Mouse (Mus musculus) megakaryocyte, adult 5-6 weeks (primary cell): ENCODE results near the gene Tbxa2r. TPM values are rescaled to one million over a fixed set of nuclear protein-coding genes. Genes with fewer than 3 reads are reported as not detected.

Experiments
- ATAC-seq: 2 replicates; pipeline ENCODE4 v1.8.0; 2016; ENCODE audit warnings: mild to moderate bottlenecking, inconsistent platforms; ENCODE audit not compliant: poor library complexity, severe bottlenecking
- total RNA-seq, 2 experiments: library from RNA; stranded (forward) in 1 of 2; stranded (reverse) in 1 of 2; fragments of 153-499, 151-499 nt in 1 of 2; fragments of 221-1000, 200-1000 nt in 1 of 2; gene quantifications; 2 replicates each; pipeline versions ENCODE4 v1.2.3 to v1.2.4; 2015 to 2017

Gene Tbxa2r
- total RNA-seq, 2 experiments from 2014 or later, result 0.07 to 0.85 TPM

DNA sequence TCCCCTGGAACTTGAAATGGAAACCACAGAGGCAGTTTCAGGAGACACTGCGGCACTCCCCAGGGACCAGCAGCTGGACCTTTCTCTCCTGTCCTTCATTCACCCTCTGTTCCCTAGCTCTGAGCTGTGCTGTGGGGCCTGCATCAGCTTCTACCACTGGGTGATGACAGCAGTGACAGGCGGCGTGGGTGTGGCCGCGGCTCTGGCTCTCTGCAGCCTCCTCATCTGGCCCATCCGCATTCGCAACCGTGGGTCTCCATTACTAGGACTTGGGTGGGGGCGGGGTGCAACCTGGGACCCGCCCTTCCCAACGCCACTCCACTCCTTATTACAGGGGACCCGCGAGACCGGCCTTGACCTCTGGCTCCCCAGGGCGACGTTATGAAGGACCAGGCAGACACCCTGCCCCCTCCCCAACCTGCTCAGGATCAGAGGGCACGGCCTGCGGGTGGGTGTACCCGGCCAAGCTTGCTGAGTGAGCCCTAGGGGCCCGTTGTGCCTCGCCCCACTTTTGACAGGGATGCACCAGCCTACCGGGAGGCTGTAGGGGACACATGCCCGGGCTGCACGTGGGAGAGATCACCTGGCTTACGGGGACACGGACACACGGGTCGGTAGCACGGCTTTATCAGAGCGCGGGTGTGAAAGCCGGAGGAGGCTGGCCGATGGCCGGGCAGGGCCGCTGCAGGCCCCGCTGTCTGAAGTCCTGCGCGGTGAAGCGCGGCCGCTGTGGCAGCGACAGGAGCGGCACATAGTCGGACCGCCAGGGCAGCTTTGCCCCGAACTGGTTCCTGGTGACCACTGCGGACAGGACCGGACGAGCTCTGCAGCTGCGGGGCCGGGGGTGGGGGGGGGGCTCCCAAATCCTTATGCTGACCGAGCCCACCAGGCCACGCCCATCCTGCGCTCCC lies 35.2 kb downstream of the Tbxa2r start:
- no peak for ATAC-seq

DNA sequence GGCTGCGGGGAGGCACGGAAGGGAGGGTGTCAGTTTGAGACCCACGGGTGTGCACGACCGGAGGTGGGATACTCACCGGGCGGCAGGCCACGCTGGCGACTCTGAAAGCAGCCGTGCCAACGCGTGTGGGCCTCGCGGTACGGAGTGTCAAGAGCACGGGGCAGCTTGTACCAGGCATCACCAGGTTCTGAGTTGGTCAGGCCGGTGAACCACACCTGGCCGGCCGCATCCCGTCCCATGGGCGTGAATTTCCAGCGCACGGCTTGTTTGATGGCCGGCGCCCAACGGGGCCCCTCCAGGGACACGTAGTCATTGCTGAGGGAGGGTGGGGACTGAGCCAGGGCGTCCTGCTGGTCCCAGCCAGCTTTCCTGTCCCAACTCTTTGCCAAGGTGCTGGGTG lies 36.1 kb downstream of the Tbxa2r start:
- ATAC-seq, result no peak

DNA sequence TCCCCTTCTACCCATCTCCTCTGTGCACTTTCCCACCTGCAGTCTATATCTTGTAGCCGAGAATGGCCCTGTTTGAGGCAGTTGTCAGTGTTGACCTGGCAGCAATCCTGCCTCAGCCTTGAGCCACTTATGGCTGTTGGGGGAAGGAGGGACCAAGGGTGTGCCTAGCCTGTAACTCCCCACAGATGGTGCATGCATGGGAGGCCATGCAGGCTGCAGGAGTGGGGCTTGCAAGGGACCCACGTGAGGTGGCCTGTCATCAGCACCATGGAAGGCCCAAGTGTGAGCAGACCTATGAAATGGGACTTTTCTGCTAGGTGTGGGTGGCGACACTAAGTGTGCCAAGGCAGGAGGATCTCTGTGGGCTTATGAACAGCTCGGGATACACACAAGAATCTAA lies 36.5 kb downstream of the Tbxa2r start:
- ATAC-seq, result no peak

DNA sequence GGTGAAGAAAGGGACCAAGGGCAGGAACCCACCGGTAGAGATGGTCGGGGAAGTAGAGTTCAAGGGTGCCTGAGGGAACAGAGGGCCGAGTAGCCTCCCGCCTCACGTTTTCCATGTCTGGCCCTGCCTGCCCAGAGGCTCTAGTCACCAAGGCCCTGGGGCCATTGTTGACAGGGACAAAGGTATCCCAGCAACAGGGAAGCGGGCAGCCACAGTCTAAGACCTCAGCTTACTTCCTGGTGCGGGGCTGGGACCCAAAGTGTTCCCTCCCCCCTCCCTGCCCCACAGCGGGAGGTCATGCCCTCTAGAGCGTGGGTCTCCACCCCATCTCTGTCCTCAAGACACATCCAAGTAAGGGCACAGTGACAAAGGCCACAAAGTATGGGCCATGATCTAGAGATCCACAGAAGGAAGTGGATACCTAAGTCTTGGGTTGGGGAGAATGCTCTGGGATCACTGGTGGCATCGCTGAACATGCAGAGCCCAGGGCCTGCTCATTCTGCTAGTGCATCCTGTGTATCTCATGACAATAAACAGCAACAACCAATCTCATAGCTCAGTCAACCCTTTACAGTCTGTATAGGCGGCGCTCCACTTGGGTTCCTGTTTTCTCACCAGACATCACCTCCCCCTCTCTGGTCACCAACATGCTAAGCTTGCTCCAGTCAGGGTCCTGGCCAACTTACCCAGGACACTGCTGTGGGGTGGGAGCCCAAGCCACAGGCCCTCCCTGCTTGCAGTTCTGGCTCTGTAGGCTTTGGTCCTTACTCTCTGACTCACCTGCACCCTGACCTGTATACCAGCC lies 37.3 kb downstream of the Tbxa2r start, which contains the start of gene 4930404N11Rik:
Gene 4930404N11Rik (minus strand): TSS at position 145 of the 805 bp plus-strand sequence.
- ATAC-seq, result peak; percentile 62

DNA sequence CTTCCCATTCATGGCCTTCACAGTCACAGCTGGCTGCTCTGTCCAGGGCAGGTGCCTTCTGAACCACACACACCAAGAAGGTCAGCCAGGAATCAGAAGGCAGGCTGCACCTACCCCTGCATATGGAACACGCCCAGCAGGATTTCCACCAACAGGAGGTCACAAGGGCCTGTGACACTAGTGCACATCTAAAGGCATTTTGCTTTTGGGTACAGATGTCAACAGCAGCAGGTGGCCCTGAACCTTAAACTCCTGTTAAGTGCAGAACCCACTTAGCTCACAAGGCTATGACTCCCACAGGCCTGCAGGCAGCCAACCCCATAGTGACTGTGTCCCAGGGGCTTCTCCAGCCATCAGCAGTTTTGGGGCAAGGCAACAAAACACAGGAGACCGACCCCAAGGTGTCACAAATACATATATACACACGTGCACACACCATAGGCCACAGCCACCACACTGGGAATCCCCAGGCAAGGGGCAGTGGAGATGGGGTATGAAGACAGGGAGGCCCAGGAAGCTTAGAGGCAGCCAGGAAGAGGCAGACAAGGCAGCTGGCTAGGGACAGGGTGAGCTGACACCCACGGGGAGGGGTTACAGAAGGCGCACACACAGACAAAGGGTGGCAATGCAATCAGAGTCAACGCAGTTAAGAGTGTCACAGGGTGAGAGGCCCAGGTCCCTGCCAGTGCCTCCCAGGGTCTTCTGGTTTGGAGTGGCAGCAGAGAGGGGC lies 38.1 kb downstream of the Tbxa2r start:
- ATAC-seq, result no peak

DNA sequence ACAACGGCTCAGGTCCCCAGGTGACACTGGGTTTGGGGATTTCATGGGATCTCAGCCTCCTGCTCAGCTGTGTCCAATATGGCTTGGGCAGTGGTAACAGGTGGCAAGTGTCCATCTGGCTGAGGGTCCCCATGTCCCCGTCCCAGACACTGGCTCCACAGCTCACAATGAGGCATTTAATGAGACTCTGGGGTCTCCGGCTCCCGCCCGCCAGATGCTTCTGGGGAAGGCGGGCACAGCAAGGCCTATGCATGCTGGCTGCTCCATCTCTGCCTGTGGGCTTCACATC lies 38.6 kb downstream of the Tbxa2r start:
- no peak for ATAC-seq

DNA sequence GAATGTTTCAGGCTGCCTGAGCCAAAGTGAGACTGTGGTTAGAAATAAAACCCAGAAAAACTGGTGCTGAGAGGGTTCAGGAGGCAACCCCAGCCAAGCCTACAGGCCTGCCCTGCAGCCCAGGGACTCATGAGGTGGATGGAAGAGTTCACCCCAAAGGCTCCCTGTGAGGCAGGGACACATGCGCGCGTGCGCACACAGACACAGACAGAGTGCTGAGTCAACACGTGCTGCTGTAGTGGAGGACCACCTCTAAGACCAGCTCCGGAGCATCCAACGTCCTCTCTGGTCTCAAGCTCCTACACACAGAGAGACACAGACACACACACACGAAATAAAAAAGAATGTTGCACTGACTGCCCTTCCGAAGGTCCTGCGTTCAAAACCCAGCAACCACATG lies 46.8 kb downstream of the Tbxa2r start:
- ATAC-seq, result no peak

DNA sequence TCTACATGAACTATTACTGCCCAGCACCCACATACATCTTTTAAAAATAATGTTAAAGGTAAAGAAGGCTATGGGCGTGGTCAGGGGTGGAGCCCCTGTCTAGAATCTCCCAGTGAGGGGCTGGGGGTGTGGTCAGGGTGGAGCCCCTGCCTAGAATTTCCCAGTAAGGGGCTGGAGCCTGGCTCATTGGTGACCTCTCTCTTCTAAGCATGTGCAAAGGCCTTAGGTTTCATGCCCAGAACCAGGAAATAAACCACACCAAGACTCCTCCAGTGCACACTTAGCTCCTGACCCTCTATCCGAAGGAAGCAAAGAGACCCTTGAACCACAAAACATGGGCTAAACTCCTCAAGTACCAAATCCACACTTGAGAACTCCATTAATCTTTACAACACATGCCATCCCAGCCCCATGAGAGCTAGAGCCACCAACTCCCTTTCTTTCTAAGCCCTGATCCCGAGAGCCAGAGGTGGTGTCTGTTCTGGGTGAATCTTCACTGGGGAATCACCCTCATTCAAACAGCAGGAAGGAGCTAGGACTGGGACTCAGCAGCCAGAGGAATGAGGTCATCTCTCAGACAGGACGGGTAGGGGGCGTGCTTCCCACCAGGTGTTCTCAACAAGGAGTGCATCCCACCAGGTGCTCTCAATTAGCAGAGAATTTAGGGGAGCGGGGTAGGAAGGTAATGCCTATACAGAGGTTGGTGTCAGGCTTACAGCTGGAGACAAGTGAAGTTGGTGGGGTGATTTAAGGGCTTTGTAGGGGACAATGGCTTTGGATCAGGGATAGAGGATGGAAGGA lies 48.2 kb downstream of the Tbxa2r start:
- no peak for ATAC-seq

DNA sequence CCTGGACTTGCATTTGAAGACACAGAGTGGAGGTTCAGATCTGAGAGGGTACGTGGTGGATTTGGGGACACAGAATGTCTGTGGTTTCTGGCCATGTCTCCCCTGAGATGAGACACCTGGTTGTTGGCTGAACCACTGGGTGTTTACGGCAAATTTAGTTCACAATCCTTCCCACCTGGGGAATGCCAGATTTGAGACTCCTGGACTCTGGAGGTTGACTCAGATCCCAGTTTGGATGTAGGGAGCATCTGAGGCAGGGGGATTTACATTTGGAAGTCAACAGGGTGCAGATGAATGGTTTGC lies 48.8 kb downstream of the Tbxa2r start:
- ATAC-seq, result no peak

DNA sequence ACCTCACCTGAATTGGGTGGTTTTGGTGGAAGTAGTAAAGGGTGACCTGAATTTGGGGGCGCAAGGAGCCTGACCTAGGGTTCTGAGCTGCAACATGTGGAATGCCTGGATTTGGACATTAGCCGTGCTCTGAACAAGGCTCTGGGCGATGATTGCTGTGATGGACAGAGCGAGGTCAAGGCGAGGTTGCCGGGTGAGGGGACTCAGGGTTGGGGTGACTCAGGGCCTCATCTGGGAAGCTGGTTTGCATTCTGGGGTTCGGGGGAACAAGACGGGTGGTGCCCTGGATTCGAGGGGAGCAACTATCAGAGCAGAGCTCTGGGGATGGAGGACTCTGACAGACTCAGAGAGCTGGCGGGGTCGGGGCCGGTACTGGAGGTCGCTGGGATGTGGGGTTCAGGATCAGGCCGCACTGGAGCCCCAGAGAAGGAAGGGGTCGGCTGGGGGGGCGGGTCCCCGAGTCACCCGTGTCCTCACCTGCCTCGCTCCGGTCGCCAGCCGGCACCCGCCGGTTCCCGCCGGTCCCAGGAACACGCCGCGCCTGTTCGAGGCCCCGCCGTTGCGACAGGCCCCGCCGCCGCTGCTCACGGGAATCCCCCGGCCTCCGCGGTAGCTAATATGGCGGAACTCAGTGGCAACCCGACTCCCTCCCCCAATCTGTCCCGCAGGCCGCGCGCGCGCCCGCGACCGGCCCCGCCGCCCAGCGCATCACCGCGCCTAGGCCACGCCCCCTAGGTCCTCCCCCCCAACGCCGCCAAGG lies 49.4 kb downstream of the Tbxa2r start, which contains the start of gene Fzr1:
Gene Fzr1 (minus strand): TSS at position 724 of the 760 bp plus-strand sequence.
- ATAC-seq, result no peak

DNA sequence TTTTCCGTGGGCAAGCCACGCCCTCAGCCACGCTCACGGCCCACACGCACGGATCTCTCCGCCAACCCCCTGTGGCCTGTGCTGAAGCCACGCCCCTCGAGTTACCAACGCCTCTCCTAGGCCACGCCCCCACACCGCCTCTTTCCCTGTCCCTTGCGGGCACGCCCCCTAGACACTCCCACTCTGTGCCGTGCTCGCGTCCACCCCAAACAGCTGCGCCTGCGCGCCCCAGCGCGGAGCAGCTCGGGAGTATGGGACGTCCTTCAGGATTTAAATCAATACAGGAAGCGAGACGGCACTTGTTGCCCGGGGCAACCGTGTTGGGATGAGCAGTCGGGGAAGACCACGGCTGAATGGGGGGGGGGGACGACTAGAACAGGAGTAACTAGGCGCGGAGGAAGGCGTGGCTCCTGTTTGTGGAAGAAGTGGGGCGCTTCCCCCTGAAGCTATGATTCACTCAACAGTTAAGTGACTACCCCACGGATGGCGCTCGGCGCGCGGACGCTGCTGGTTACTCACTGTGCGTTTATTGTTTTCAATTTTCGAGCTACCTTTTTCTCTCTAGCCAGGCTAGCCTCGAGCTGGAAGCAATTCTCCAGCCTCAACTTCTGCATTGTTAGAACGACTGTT lies 50.1 kb downstream of the Tbxa2r start:
- ATAC-seq, result peak; percentile 93

DNA sequence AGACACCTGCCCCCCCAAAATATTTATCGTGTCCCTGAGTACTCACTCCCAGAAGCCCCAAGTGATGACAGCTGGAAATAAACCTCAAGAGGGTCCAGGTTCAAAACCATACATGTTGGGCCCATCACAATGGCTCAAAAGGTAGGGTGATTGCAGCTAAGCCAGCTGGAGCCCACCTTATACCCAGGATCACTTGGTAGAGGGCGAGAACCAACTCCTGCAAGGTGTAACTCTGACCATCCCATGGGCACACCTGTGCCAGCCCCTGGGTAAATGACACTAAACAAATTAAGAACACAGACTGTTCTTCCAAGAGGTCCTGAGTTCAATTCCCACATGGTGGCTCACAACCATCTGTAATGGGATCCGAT lies 50.6 kb downstream of the Tbxa2r start:
- ATAC-seq, result no peak

DNA sequence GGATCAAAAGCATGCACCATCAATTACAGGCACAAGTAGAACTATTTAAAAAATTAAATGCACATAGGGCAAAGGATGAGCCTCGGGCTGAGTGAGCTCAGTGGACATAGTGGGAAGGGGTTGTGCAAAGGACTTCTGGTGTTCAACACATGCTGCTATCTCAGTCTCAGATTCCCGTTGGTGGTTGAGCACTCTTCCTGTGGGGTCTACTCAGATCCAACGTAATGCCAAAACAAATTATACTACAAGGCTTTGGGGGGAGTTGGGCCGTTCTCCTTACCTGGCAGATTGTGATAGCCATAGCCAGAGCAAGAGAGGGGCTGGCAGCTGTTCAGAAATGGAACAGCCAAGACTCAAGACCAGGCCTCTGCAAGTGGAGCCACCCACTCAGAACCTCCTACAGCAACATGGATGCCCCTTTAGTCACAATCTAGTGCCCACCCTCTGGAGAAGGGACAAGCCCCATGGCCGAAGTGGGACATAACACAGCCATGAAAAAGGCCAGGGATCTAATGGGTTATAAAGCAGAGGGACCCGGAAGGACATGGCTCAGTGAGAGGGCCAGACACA lies 51.4 kb downstream of the Tbxa2r start:
- no peak for ATAC-seq

DNA sequence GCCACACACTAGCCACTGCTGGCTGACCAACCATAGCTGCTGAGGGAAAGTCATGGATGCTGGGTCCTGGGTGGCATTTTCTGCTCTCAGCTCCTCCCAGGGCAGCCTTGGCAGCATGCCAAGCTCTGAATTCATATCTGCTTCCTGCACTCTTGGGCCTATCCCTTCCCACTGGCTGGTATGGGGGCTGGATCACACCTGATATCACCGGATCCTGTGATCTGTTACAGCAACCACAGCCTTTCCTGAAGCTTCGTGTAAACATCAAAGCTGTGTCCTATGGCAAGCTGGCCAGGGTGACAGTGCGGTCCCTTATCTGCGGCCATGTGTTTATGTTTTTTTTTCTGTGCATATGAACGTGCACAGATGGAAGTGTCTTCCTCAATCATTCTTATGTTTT lies 53.5 kb downstream of the Tbxa2r start:
- ATAC-seq, result no peak

DNA sequence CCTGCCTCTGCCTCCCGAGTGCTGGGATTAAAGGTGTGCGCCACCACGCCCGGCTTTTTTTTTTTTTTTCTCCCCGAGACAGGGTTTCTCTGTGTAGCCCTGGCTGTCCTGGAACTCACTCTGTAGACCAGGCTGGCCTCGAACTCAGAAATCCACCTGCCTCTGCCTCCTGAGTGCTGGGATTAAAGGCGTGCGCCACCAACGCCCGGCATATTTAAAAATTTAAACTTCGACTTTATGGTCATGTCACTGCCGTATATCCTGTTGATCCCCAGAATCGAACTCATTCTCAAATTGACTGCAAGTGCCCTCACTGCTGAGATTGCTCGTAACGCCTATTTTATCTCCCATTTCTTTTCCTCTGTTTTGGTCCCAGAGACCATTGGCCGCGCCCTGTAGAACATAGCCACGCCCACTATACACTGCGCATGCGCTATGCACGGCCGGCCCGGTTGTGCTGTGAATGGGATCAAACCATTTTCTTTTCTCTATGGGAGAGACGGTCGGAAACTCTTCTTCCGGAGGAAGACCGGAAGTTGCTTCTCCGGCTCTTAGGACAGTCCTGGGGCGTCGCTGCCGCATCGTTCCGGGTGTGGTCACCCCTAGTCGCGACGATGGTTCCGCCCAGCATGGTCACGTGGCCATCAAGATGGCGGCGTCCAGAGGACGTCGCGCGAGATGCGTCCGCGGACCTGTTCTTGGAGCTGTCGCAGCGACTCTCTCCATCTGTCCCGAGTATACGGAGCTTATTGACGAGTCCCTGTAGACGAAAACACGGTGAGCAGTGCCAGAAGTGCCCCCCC lies 55.5 kb downstream of the Tbxa2r start, which contains the start of the genes Dohh and Gm48551:
Gene Dohh (plus strand): TSS at position 627 of the 803 bp plus-strand sequence.
Gene Gm48551 (plus strand): TSS at position 665 of the 803 bp plus-strand sequence.
- ATAC-seq, result peak; percentile 97

DNA sequence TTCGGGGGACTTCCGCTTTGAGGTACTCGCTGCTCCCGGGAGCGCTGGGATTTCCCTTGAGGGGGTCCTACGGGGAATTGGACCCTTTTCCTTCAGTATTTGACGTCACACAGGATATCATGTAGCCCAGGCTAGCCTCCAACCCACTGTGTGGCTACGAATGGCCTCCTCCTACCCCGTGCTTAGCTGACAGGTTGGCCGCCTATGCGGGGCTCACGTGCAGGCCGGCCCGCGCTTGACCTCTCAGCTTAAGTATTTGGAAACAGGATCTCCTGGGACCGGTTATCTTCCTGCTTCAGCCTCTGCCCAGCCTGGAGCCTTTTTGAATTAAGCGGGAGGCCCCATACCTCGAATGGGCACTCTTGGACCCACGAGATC lies 56.1 kb downstream of the Tbxa2r start:
- peak; percentile 14; the same call in 1 of the 2 replicates for ATAC-seq
